Mouse (Mus musculus) CD4-positive naive resting alpha-beta T cell, adult 57 days (primary cell): Measurements from ENCODE around the gene Olfr1330. TPM values are rescaled to one million over a fixed set of nuclear protein-coding genes. Genes with fewer than 3 reads are reported as not detected.

Source experiments
- total RNA-seq: library from RNA; stranded (reverse); gene quantifications from one replicate; pipeline ENCODE4 v1.2.4, GENCODE M21; 2023

Olfr1330 gene
- not detected for total RNA-seq

GRCm38 (mm10) chr4:118888297-118888696 is at the start of gene Olfr1330:
TSS of gene Olfr1330 (plus strand) at chr4:118888597.

GRCm38 (mm10) chr4:118864349-118864748 is 24.0 kb upstream of the Olfr1330 start, which contains the start of gene Olfr1331:
TSS of gene Olfr1331 (plus strand) at chr4:118864649.

GRCm38 (mm10) chr4:118917365-118917764 is 29.0 kb downstream of the Olfr1330 start, which contains the start of gene Olfr1329:
TSS of gene Olfr1329 (minus strand) at chr4:118917465.

GRCm38 (mm10) chr4:118938512-118938911 is 50.1 kb downstream of the Olfr1330 start, which contains the start of gene Olfr1328:
TSS of gene Olfr1328 (minus strand) at chr4:118938612.

Other genes starting within 250 kb of the Olfr1330 start
- not detected for gene Olfr62, start 229.6 kb upstream of the Olfr1330 start, total RNA-seq
- gene Olfr1342, start 195.8 kb upstream of the Olfr1330 start, total RNA-seq = not detected
- gene Olfr1341, start 185.1 kb upstream of the Olfr1330 start, total RNA-seq = not detected
- not detected for gene Olfr1340, start 168.5 kb upstream of the Olfr1330 start, total RNA-seq
- not detected for gene Olfr1339, start 156.4 kb upstream of the Olfr1330 start, total RNA-seq
- gene Olfr1338, start 129.9 kb upstream of the Olfr1330 start, total RNA-seq = not detected
- gene Olfr1337, start 106.0 kb upstream of the Olfr1330 start, total RNA-seq = not detected
- gene Olfr1335, start 78.7 kb upstream of the Olfr1330 start, total RNA-seq = not detected
- gene Olfr1333, start 52.3 kb upstream of the Olfr1330 start, total RNA-seq = not detected
- not detected for gene Olfr1331, start 23.9 kb upstream of the Olfr1330 start, total RNA-seq
- not detected for gene Olfr1329, start 28.9 kb downstream of the Olfr1330 start, total RNA-seq
- not detected for gene Olfr1328, start 50.0 kb downstream of the Olfr1330 start, total RNA-seq
- not detected for gene Lao1, start 73.0 kb downstream of the Olfr1330 start, total RNA-seq
- 35.4 TPM for gene Slc2a1, start 220.1 kb downstream of the Olfr1330 start, total RNA-seq